Mouse (Mus musculus) limb, embryonic 12.5 days (tissue): ENCODE data around the gene Arhgap42. TPM values are rescaled to one million over a fixed set of nuclear protein-coding genes. Genes with fewer than 3 reads are reported as not detected.

Experiments
- ATAC-seq: fragments of 200-750 bp; cut with Nextera tagmentation; 2 replicates; pipeline ENCODE4 v1.8.0; 2017; ENCODE audit warnings: low read depth, moderate TSS enrichment; ENCODE audit not compliant: insufficient number of reproducible peaks, insufficient read depth, low FRiP score, low TSS enrichment
- H3K27ac ChIP-seq: fragments of 300-500 bp; sonication (generic); 2 replicates; pipeline ENCODE4 v1.5.1; 2016; ENCODE audit warnings: mild to moderate bottlenecking, moderate library complexity
- H3K27me3 ChIP-seq: fragments of 300-500 bp; sonication (generic); 2 replicates; pipeline ENCODE4 v1.6.1; 2016; ENCODE audit warnings: mild to moderate bottlenecking, moderate library complexity
- H3K36me3 ChIP-seq: fragments of 300-500 bp; sonication (generic); 2 replicates; pipeline ENCODE4 v1.6.1; 2016; ENCODE audit warnings: mild to moderate bottlenecking, moderate library complexity
- H3K4me1 ChIP-seq: fragments of 300-500 bp; sonication (generic); replicated peaks from 2 replicates; pipeline ENCODE4 v1.6.1; 2016
- H3K4me2 ChIP-seq: fragments of 300-500 bp; sonication (generic); 2 replicates; pipeline ENCODE4 v1.6.1; 2016; ENCODE audit warnings: mild to moderate bottlenecking, moderate library complexity
- H3K4me3 ChIP-seq: fragments of 300-500 bp; sonication (generic); replicated peaks from 2 replicates; pipeline ENCODE4 v1.5.1; 2016; ENCODE audit warnings: mild to moderate bottlenecking
- H3K9ac ChIP-seq: fragments of 300-500 bp; sonication (generic); replicated peaks from 2 replicates; pipeline ENCODE4 v1.6.1; 2016; ENCODE audit warnings: mild to moderate bottlenecking, moderate library complexity
- H3K9me3 ChIP-seq: fragments of 300-500 bp; sonication (generic); 2 replicates; pipeline ENCODE4 v1.6.1; 2016; ENCODE audit warnings: mild to moderate bottlenecking, moderate library complexity
- WGBS: fragments of 180-500 bp; shearing (Covaris S2); methylation state at CpG from one replicate; pipeline ENCODE4 v1.1.7; 2016; 5-methylcytosine and 5-hydroxymethylcytosine counted together
- polyA plus RNA-seq: library from polyadenylated mRNA; unstranded; fragments of >200 nt; fragmentation: Nextera tagmentation; extraction: Ambion mirVana; gene quantifications from 2 replicates; pipeline ENCODE4 v1.2.1, GENCODE M21; 2016

The Arhgap42 gene
- polyA plus RNA-seq, 1 experiment from 2014 or later = 56.8 TPM

- WGBS = 82% methylated on average over 5 of the region's 5 CpGs
- peaks cover 6% of the 10 kb centered on the region for H3K36me3 ChIP-seq
- no peak for ATAC-seq
- no peak overlapping the region for H3K27ac ChIP-seq
- H3K4me2 ChIP-seq = no peak overlapping the region
- no peak overlapping the region for H3K4me3 ChIP-seq
- H3K9ac ChIP-seq = no peak overlapping the region
- H3K9me3 ChIP-seq = no peaks in the 10 kb centered on the region
- no peaks in the 10 kb centered on the region for H3K27me3 ChIP-seq
- peaks cover 9% of the 10 kb centered on the region for H3K4me1 ChIP-seq
Observed at GRCm38 (mm10) chr9:9174206-9174605, 64.7 kb downstream of the Arhgap42 start.

- WGBS = 83% methylated on average over 1 of the region's 1 CpGs
- no peak for ATAC-seq
- H3K27me3 ChIP-seq = no peaks in the 10 kb centered on the region
Observed at GRCm38 (mm10) chr9:9173091-9173490, 65.8 kb downstream of the Arhgap42 start.

GRCm38 (mm10) chr9:9171146-9171816 is 67.6 kb downstream of the Arhgap42 start:
- ATAC-seq = peak; percentile 42; the same call in 1 of the 2 replicates
- H3K4me3 ChIP-seq = no peak overlapping the region
- H3K4me1 ChIP-seq = peaks cover 9% of the 10 kb centered on the region
- 45% methylated on average over 5 of the region's 5 CpGs for WGBS
- H3K27ac ChIP-seq = peak overlapping the region; percentile 50
- H3K9ac ChIP-seq = no peak overlapping the region
- no peaks in the 10 kb centered on the region for H3K36me3 ChIP-seq
- H3K9me3 ChIP-seq = no peaks in the 10 kb centered on the region
- no peak overlapping the region for H3K4me2 ChIP-seq
- H3K27me3 ChIP-seq = no peaks in the 10 kb centered on the region

More at GRCm38 (mm10) chr9:9173091-9173490, 65.8 kb downstream of the Arhgap42 start:
- no peaks in the 10 kb centered on the region for H3K9me3 ChIP-seq
- H3K27ac ChIP-seq = 0 out of 2 replicates have a peak overlapping the region, but pooled peaks have one; percentile 12
- no peak overlapping the region for H3K4me3 ChIP-seq
- H3K9ac ChIP-seq = no peak overlapping the region
- no peak overlapping the region for H3K4me2 ChIP-seq
- H3K4me1 ChIP-seq = peaks cover 9% of the 10 kb centered on the region
- H3K36me3 ChIP-seq = no peaks in the 10 kb centered on the region; the same call in 1 of the 2 replicates

- no peak for ATAC-seq
- no peak overlapping the region for H3K4me2 ChIP-seq
- H3K9me3 ChIP-seq = no peaks in the 10 kb centered on the region
- H3K36me3 ChIP-seq = no peaks in the 10 kb centered on the region
- no peak overlapping the region for H3K4me3 ChIP-seq
- no peak overlapping the region for H3K27ac ChIP-seq
- peaks cover 10% of the 10 kb centered on the region for H3K4me1 ChIP-seq
- no peaks in the 10 kb centered on the region for H3K27me3 ChIP-seq
- H3K9ac ChIP-seq = no peak overlapping the region
- WGBS = 88% methylated on average over 4 of the region's 4 CpGs
Observed at GRCm38 (mm10) chr9:9165641-9166063, 73.2 kb downstream of the Arhgap42 start.

GRCm38 (mm10) chr9:9160736-9161135 is 78.2 kb downstream of the Arhgap42 start:
- H3K4me3 ChIP-seq = no peak overlapping the region
- no peak for ATAC-seq
- H3K4me2 ChIP-seq = no peak overlapping the region
- H3K27ac ChIP-seq = no peak overlapping the region
- H3K36me3 ChIP-seq = no peaks in the 10 kb centered on the region
- 28% methylated on average over 3 of the region's 3 CpGs for WGBS
- no peak overlapping the region for H3K9ac ChIP-seq
- H3K4me1 ChIP-seq = peaks cover 17% of the 10 kb centered on the region
- no peaks in the 10 kb centered on the region for H3K27me3 ChIP-seq
- no peaks in the 10 kb centered on the region for H3K9me3 ChIP-seq

- H3K27ac ChIP-seq = 0 out of 2 replicates have a peak overlapping the region, but pooled peaks have one; percentile 35
Observed at GRCm38 (mm10) chr9:9158241-9158640, 80.7 kb downstream of the Arhgap42 start.

GRCm38 (mm10) chr9:9157425-9157824 is 81.5 kb downstream of the Arhgap42 start:
- Histone ChIP-seq H3K4me2 (no peak overlapping the region), H3K4me1 (peaks cover 12% of the 10 kb centered on the region), H3K27ac (no peak overlapping the region), H3K36me3 (no peaks in the 10 kb centered on the region), H3K9me3 (no peaks in the 10 kb centered on the region), H3K27me3 (no peaks in the 10 kb centered on the region), H3K9ac (no peak overlapping the region), H3K4me3 (no peak overlapping the region)
- ATAC-seq = no peak
- 85% methylated on average over 2 of the region's 2 CpGs for WGBS

More at GRCm38 (mm10) chr9:9158241-9158640, 80.7 kb downstream of the Arhgap42 start:
- Histone ChIP-seq H3K9ac (no peak overlapping the region), H3K4me1 (peaks cover 12% of the 10 kb centered on the region), H3K9me3 (no peaks in the 10 kb centered on the region), H3K4me3 (no peak overlapping the region), H3K4me2 (no peak overlapping the region), H3K36me3 (no peaks in the 10 kb centered on the region), H3K27me3 (no peaks in the 10 kb centered on the region)
- no peak for ATAC-seq
- WGBS = 80% methylated on average over 3 of the region's 3 CpGs

GRCm38 (mm10) chr9:9154636-9155035 is 84.3 kb downstream of the Arhgap42 start:
- no peak overlapping the region for H3K4me3 ChIP-seq
- no peaks in the 10 kb centered on the region for H3K9me3 ChIP-seq
- H3K9ac ChIP-seq = no peak overlapping the region
- no peak for ATAC-seq
- no peaks in the 10 kb centered on the region for H3K4me1 ChIP-seq
- H3K27me3 ChIP-seq = no peaks in the 10 kb centered on the region
- WGBS = 89% methylated on average over 3 of the region's 3 CpGs
- H3K27ac ChIP-seq = no peak overlapping the region
- H3K4me2 ChIP-seq = no peak overlapping the region
- no peaks in the 10 kb centered on the region for H3K36me3 ChIP-seq

- Histone ChIP-seq H3K4me1 (peaks cover 56% of the 10 kb centered on the region), H3K9ac (no peak overlapping the region), H3K4me2 (no peak overlapping the region), H3K36me3 (no peaks in the 10 kb centered on the region), H3K9me3 (no peaks in the 10 kb centered on the region), H3K4me3 (no peak overlapping the region), H3K27ac (peak overlapping the region; percentile 3; the same call in 1 of the 2 replicates), H3K27me3 (no peaks in the 10 kb centered on the region)
- ATAC-seq = no peak
- WGBS = 84% methylated on average over 7 of the region's 7 CpGs
Observed at GRCm38 (mm10) chr9:9144301-9145121, 94.4 kb downstream of the Arhgap42 start.

GRCm38 (mm10) chr9:9143102-9143501 is 95.8 kb downstream of the Arhgap42 start:
- H3K4me1 ChIP-seq = peaks cover 52% of the 10 kb centered on the region
- H3K27ac ChIP-seq = peak overlapping the region; percentile 75; the same call in 1 of the 2 replicates
- H3K36me3 ChIP-seq = no peaks in the 10 kb centered on the region
- H3K4me2 ChIP-seq = peak overlapping the region; percentile 1; the same call in 1 of the 2 replicates
- no peaks in the 10 kb centered on the region for H3K9me3 ChIP-seq
- H3K9ac ChIP-seq = no peak overlapping the region
- H3K4me3 ChIP-seq = no peak overlapping the region
- WGBS = 25% methylated on average over 5 of the region's 5 CpGs
- H3K27me3 ChIP-seq = no peaks in the 10 kb centered on the region
- peak; percentile 65 for ATAC-seq

- no peak overlapping the region for H3K9ac ChIP-seq
- H3K36me3 ChIP-seq = no peaks in the 10 kb centered on the region
- peaks cover 52% of the 10 kb centered on the region for H3K4me1 ChIP-seq
- peak overlapping the region; percentile 75 for H3K27ac ChIP-seq
- peak; percentile 26; the same call in 1 of the 2 replicates for ATAC-seq
- no peaks in the 10 kb centered on the region for H3K9me3 ChIP-seq
- no peak overlapping the region for H3K4me3 ChIP-seq
- no peaks in the 10 kb centered on the region for H3K27me3 ChIP-seq
- H3K4me2 ChIP-seq = peak overlapping the region; percentile 1
- WGBS = 25% methylated on average over 7 of the region's 7 CpGs
Observed at GRCm38 (mm10) chr9:9142561-9142960, 96.3 kb downstream of the Arhgap42 start.
